Mouse (Mus musculus) heart, embryonic 10.5 days (tissue): ENCODE results near the gene Ramp3. TPM values are rescaled to one million over a fixed set of nuclear protein-coding genes. Genes with fewer than 3 reads are reported as not detected.
A peak's percentile ranks its signal among the peaks of the same experiment; 100 is the strongest.

Experiments
- DNase-seq: peaks from one replicate; pipeline ENCODE4 v3.0.0-alpha.2; 2017; ENCODE audit warnings: low spot score
- H3K27ac ChIP-seq: fragments of 300-500 bp; sonication (generic); 2 replicates; pipeline ENCODE4 v1.5.1; 2016; ENCODE audit warnings: mild to moderate bottlenecking
- H3K27me3 ChIP-seq: fragments of 300-500 bp; sonication (generic); 2 replicates; pipeline ENCODE4 v1.6.1; 2016; ENCODE audit warnings: mild to moderate bottlenecking; ENCODE audit not compliant: poor library complexity, insufficient read depth, severe bottlenecking
- H3K36me3 ChIP-seq: fragments of 300-500 bp; sonication (generic); 2 replicates; pipeline ENCODE4 v1.6.1; 2016; ENCODE audit warnings: mild to moderate bottlenecking, moderate library complexity
- H3K4me1 ChIP-seq: fragments of 300-500 bp; sonication (generic); 2 replicates; pipeline ENCODE4 v1.6.1; 2016; ENCODE audit warnings: mild to moderate bottlenecking
- H3K4me3 ChIP-seq: fragments of 300-500 bp; sonication (generic); 2 replicates; pipeline ENCODE4 v1.5.1; 2016; ENCODE audit warnings: mild to moderate bottlenecking, moderate library complexity
- H3K9me3 ChIP-seq: fragments of 300-500 bp; sonication (generic); 2 replicates; pipeline ENCODE4 v1.6.1; 2016; ENCODE audit warnings: mild to moderate bottlenecking, moderate library complexity
- WGBS: fragments of 180-500 bp; shearing (Covaris S2); methylation state at CpG from one replicate; pipeline ENCODE4 v1.1.7; 2016; 5-methylcytosine and 5-hydroxymethylcytosine counted together
- polyA plus RNA-seq: library from polyadenylated mRNA; unstranded; fragments of >200 nt; fragmentation: Nextera tagmentation; extraction: Ambion mirVana; gene quantifications from 2 replicates; pipeline ENCODE4 v1.2.1, GENCODE M21; 2016

The Ramp3 gene
- polyA plus RNA-seq, result 1.3 and 2.5 TPM in 2 replicates

GRCm38 (mm10) chr11:6658271-6658670 lies at the start of gene Ramp3:
Gene Ramp3, plus strand, starts transcription at chr11:6658521.
- peaks cover 14% of the 10 kb centered on the region; the same call in 1 of the 2 replicates for H3K4me1 ChIP-seq
- H3K27me3 ChIP-seq, result peaks cover 34% of the 10 kb centered on the region; the same call in 1 of the 2 replicates
- H3K9me3 ChIP-seq, result no peaks in the 10 kb centered on the region
- peak within 1 kb of the TSS; percentile 64 for H3K4me3 ChIP-seq
- H3K27ac ChIP-seq, result 0 out of 2 replicates have a peak within 1 kb of the TSS, but pooled peaks have one; percentile 8
- no peaks in the 10 kb centered on the region for H3K36me3 ChIP-seq
- no peak for DNase-seq
- under 1% methylated on average over 18 of the region's 18 CpGs for WGBS

DNA sequence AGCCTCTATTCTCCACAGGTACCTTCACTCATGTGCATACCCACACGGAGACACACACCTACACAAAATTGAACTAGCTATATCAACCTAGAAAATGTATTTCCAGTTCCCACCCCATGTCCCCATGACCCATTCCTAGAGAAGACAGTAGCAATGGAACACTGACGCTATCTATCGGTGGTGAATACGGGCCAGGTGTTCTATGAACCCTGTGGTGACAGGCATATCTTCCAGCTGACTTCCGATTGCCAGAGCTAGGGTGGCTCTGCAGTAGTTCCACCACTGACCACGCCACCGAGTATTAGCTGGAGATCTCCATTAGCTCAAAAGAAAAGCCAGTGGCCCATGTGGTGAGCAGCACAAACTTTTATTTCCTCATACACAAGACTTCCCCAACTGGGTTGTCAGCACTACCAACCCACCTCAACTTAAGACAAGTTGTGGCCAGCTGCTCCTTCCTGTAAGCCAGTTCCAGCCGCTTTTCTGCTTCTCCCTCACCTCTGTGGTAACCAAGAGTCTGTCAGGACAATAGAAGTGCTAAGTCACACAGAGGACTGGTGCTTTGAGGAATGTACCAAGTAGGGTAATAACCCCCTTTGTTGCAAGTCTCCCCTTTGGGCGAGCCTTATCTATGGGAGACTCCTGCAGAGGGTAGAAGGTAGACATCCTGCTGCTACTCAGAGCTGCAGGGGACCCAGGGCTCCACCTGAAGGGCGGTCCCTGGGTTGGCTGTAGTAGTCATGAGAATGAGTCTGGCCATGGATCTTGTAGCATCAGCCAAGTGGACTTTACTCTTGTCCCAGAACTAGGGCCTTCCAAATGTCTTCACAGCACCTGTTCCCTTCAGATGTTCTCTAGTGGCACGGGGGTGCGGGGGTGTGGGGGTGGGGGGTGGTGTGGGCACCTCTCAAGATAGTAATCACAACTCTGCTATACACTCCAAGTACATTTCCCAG lies 42.8 kb upstream of the Ramp3 start:
- no peaks in the 10 kb centered on the region for H3K9me3 ChIP-seq
- H3K27ac ChIP-seq, result no peak overlapping the region
- DNase-seq, result no peak
- peaks cover 92% of the 10 kb centered on the region for H3K36me3 ChIP-seq
- no peaks in the 10 kb centered on the region for H3K27me3 ChIP-seq
- no peak overlapping the region for H3K4me3 ChIP-seq
- H3K4me1 ChIP-seq, result no peaks in the 10 kb centered on the region
- WGBS, result 90% methylated on average over 12 of the region's 12 CpGs

GRCm38 (mm10) chr11:6623704-6624103 lies 34.6 kb upstream of the Ramp3 start:
- Histone ChIP-seq H3K36me3 (peaks cover 60% of the 10 kb centered on the region), H3K27ac (no peak overlapping the region), H3K27me3 (no peaks in the 10 kb centered on the region), H3K9me3 (no peaks in the 10 kb centered on the region), H3K4me3 (peak overlapping the region; percentile 17; the same call in 1 of the 2 replicates), H3K4me1 (peaks cover 22% of the 10 kb centered on the region)
- WGBS, result 89% methylated on average over 10 of the region's 10 CpGs
- no peak for DNase-seq

GRCm38 (mm10) chr11:6624619-6625382 lies 33.5 kb upstream of the Ramp3 start:
- 62% methylated on average over 14 of the region's 14 CpGs for WGBS
- peaks cover 22% of the 10 kb centered on the region for H3K4me1 ChIP-seq
- H3K4me3 ChIP-seq, result peak overlapping the region; percentile 91
- H3K36me3 ChIP-seq, result peaks cover 49% of the 10 kb centered on the region
- no peaks in the 10 kb centered on the region for H3K27me3 ChIP-seq
- no peaks in the 10 kb centered on the region for H3K9me3 ChIP-seq
- peak overlapping the region; percentile 97 for H3K27ac ChIP-seq
- no peak for DNase-seq

GRCm38 (mm10) chr11:6625478-6626387 lies 32.6 kb upstream of the Ramp3 start, which contains the start of gene Tbrg4:
Gene Tbrg4, minus strand, starts transcription at chr11:6626067.
- peak within 1 kb of the TSS; percentile 91 for H3K4me3 ChIP-seq
- peak; percentile 96 for DNase-seq
- H3K36me3 ChIP-seq, result peaks cover 40% of the 10 kb centered on the region
- peaks cover 22% of the 10 kb centered on the region for H3K4me1 ChIP-seq
- H3K9me3 ChIP-seq, result no peaks in the 10 kb centered on the region
- H3K27me3 ChIP-seq, result no peaks in the 10 kb centered on the region
- under 1% methylated on average over 66 of the region's 66 CpGs for WGBS
- peak within 1 kb of the TSS; percentile 97 for H3K27ac ChIP-seq

- peak overlapping the region; percentile 91 for H3K4me3 ChIP-seq
Observed at GRCm38 (mm10) chr11:6626388-6626772, 31.9 kb upstream of the Ramp3 start.

DNA sequence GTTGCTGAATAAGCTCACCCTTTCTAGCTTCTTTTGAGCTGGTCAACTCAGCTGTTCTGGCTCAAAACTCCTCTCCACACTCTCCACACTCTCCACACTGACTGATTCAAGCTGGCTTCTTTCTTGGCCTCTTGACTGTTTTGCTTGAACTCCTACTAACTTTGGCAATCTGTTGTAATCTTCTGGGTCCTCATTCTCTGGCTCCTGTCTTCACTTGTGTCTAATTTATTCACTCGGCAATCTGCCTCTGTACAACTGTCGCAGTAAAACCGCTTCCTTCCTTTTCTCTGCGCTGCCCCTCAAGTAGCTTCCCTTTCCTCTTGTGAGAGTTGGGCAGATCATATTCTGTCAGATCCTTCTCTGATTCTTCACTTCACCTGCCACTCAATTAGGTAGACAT lies 30.6 kb upstream of the Ramp3 start:
- DNase-seq, result no peak
- no peaks in the 10 kb centered on the region for H3K9me3 ChIP-seq
- 81% methylated on average over 4 of the region's 4 CpGs for WGBS
- no peak overlapping the region for H3K4me3 ChIP-seq
- H3K27ac ChIP-seq, result no peak overlapping the region
- H3K36me3 ChIP-seq, result peaks cover 20% of the 10 kb centered on the region
- H3K27me3 ChIP-seq, result no peaks in the 10 kb centered on the region
- peaks cover 22% of the 10 kb centered on the region for H3K4me1 ChIP-seq

More at GRCm38 (mm10) chr11:6626388-6626772, 31.9 kb upstream of the Ramp3 start:
- peaks cover 22% of the 10 kb centered on the region for H3K4me1 ChIP-seq
- H3K27ac ChIP-seq, result peak overlapping the region; percentile 97
- H3K27me3 ChIP-seq, result no peaks in the 10 kb centered on the region
- H3K36me3 ChIP-seq, result peaks cover 33% of the 10 kb centered on the region
- no peaks in the 10 kb centered on the region for H3K9me3 ChIP-seq
- DNase-seq, result no peak
- 13% methylated on average over 16 of the region's 16 CpGs for WGBS

- Histone ChIP-seq H3K27ac (no peak overlapping the region), H3K4me3 (no peak overlapping the region), H3K9me3 (no peaks in the 10 kb centered on the region), H3K36me3 (peaks cover 11% of the 10 kb centered on the region), H3K27me3 (no peaks in the 10 kb centered on the region), H3K4me1 (peaks cover 15% of the 10 kb centered on the region)
- no peak for DNase-seq
- WGBS, result 26% methylated on average over 4 of the region's 4 CpGs
Observed at GRCm38 (mm10) chr11:6628568-6628967, 29.8 kb upstream of the Ramp3 start.

- DNase-seq, result no peak
Observed at GRCm38 (mm10) chr11:6629655-6630054, 28.7 kb upstream of the Ramp3 start.

DNA sequence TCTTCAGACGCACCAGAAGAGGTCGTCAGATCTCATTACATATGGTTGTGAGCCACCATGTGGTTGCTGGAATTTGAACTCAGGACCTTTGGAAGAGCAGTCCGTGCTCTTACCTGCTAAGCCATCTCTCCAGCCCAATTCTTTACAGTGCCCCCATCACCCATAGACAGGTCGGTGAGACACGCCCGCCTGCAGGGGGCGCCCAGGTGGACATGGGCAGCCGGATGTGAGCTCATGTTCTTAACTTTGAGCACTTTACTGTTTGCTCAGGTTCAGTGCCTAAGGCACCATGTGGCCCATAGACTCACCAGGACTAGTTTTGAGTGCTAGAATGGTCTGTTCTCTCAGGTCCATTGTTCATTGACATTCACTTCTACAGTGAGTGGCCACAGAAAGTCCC lies 22.2 kb upstream of the Ramp3 start:
- Histone ChIP-seq H3K4me3 (no peak overlapping the region), H3K27me3 (0 out of 2 replicates have a peak, but pooled peaks cover 5% of the 10 kb centered on the region), H3K27ac (no peak overlapping the region), H3K4me1 (no peaks in the 10 kb centered on the region), H3K9me3 (no peaks in the 10 kb centered on the region), H3K36me3 (no peaks in the 10 kb centered on the region)
- DNase-seq, result no peak
- WGBS, result 62% methylated on average over 8 of the region's 8 CpGs

More at GRCm38 (mm10) chr11:6629655-6630054, 28.7 kb upstream of the Ramp3 start:
- no peaks in the 10 kb centered on the region for H3K9me3 ChIP-seq
- peaks cover 5% of the 10 kb centered on the region; the same call in 1 of the 2 replicates for H3K4me1 ChIP-seq
- no peaks in the 10 kb centered on the region for H3K27me3 ChIP-seq
- H3K4me3 ChIP-seq, result no peak overlapping the region
- H3K27ac ChIP-seq, result no peak overlapping the region
- peaks cover under 1% of the 10 kb centered on the region; the same call in 1 of the 2 replicates for H3K36me3 ChIP-seq

DNA sequence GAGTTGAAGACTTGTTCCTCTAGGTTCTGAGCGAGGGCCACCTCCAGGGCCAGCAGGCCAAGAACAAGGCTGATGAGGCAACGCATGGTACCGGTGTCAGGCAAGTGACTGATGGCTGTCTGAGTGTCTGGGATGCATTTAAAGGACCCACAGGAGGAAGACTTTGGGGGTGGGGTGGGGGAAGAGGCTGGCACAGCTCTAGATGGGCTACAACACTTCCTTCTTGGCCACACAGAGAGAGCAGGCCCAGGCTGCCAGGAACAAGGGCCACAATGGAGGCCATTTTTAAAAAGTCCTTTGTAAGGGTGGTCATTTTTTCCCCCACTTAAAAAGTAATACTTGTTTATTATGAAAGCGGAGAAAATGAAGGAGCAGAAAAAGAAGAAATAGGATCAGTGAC lies 19.8 kb upstream of the Ramp3 start, which contains the start of gene Wap:
TSS of gene Wap (minus strand) at position 101 of the 400 bp plus-strand sequence.
- Histone ChIP-seq H3K36me3 (no peaks in the 10 kb centered on the region), H3K4me1 (no peaks in the 10 kb centered on the region), H3K4me3 (no peak within 1 kb of the TSS), H3K9me3 (no peaks in the 10 kb centered on the region), H3K27ac (no peak within 1 kb of the TSS), H3K27me3 (0 out of 2 replicates have a peak, but pooled peaks cover 5% of the 10 kb centered on the region)
- WGBS, result 82% methylated on average over 4 of the region's 4 CpGs
- no peak for DNase-seq

DNA sequence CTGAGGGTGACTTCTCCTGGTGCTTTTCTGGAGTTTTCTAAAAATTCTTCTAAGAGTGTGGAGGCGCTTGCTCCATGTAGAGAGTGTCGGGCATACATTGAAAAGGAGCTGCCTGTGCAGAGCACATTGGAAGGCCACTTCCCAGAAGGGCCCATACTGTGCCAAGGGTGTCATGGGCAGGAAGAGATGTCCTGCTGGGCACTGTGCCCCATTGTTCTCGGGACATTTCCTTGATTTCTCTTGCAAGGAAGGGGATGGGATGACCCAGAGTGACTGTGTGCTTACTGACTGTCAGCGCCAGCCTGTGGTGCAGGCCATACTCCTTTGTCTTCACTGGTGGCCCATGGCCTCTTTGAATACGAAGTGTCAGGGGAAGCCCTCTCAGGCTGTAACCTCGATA lies 19.2 kb upstream of the Ramp3 start:
- Histone ChIP-seq H3K4me3 (no peak overlapping the region), H3K27me3 (0 out of 2 replicates have a peak, but pooled peaks cover 5% of the 10 kb centered on the region), H3K4me1 (no peaks in the 10 kb centered on the region), H3K36me3 (no peaks in the 10 kb centered on the region), H3K9me3 (no peaks in the 10 kb centered on the region), H3K27ac (no peak overlapping the region)
- no peak for DNase-seq
- 76% methylated on average over 6 of the region's 6 CpGs for WGBS
